Mouse (Mus musculus): ENCODE results near the gene Tmem95. TPM values are rescaled to one million over a fixed set of nuclear protein-coding genes. Genes with fewer than 3 reads are reported as not detected.

Tmem95 gene
- polyA plus RNA-seq, 1 experiment, result not detected

- Histone ChIP-seq H3K27ac (ENCODE audit: insufficient read depth, low read depth, low read length) (no peak overlapping the region), H3K4me3 (ENCODE audit: insufficient read depth, low read depth, low read length) (no peak overlapping the region), H3K4me1 (ENCODE audit: control insufficient read depth, insufficient read depth, low read length) (peaks cover 11% of the 10 kb centered on the region)
- WGBS, result 79% methylated on average over 9 of the region's 9 CpGs
- TF ChIP-seq POLR2A (IDR thresholded peaks at IDR 0.05; ENCODE audit: insufficient read depth, low read depth, low read length) (no peak), CTCF (IDR thresholded peaks at IDR 0.05; ENCODE audit: insufficient read depth, low read depth, low read length) (no peak)
These were observed 6.4 kb upstream of the Tmem95 start for GRCm38 (mm10) chr11:69884240-69884639.

- WGBS, result 82% methylated on average over 8 of the region's 8 CpGs
These were observed 5.8 kb upstream of the Tmem95 start for GRCm38 (mm10) chr11:69883527-69884151.

DNA sequence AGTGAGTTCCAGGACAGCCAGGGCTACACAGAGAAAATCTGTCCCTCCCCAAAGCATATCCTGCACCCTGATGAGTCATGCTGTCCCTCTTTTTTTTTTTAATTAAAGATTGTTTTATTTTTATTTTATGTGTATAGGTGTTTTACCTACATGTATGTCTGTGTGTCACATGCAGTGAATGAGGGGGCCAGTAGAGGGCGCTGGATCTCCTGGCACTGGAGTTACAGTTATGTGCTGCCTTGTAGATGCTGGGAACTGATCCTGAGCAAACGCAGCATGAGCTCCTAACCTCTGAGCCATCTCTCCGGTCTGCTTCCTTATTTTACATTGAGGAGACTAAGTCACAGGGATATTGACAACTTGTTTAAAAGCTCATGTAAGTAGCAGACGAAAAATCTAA, 5.2 kb upstream of the Tmem95 start:
- no peak for TF ChIP-seq CTCF (IDR thresholded peaks at IDR 0.05; ENCODE audit: insufficient read depth, low read depth, low read length)
- TF ChIP-seq POLR2A (IDR thresholded peaks at IDR 0.05; ENCODE audit: insufficient read depth, low read depth, low read length), result no peak
- Histone ChIP-seq H3K4me3 (ENCODE audit: insufficient read depth, low read depth, low read length) (no peak overlapping the region), H3K4me1 (ENCODE audit: control insufficient read depth, insufficient read depth, low read length) (peaks cover 13% of the 10 kb centered on the region), H3K27ac (ENCODE audit: insufficient read depth, low read depth, low read length) (no peak overlapping the region)
- 68% methylated on average over 4 of the region's 4 CpGs for WGBS

More at GRCm38 (mm10) chr11:69883527-69884151, 5.8 kb upstream of the Tmem95 start:
- no peak for TF ChIP-seq POLR2A (IDR thresholded peaks at IDR 0.05; ENCODE audit: insufficient read depth, low read depth, low read length)
- no peak for TF ChIP-seq CTCF (IDR thresholded peaks at IDR 0.05; ENCODE audit: insufficient read depth, low read depth, low read length)
- Histone ChIP-seq H3K27ac (ENCODE audit: insufficient read depth, low read depth, low read length) (no peak overlapping the region), H3K4me1 (ENCODE audit: control insufficient read depth, insufficient read depth, low read length) (peaks cover 12% of the 10 kb centered on the region), H3K4me3 (ENCODE audit: insufficient read depth, low read depth, low read length) (no peak overlapping the region)

GRCm38 (mm10) chr11:69881787-69882670, 4.2 kb upstream of the Tmem95 start:
- WGBS, result 58% methylated on average over 21 of the region's 21 CpGs
- Histone ChIP-seq H3K4me3 (ENCODE audit: insufficient read depth, low read depth, low read length) (peak overlapping the region; percentile 48; the same call in 1 of the 2 replicates), H3K27ac (ENCODE audit: insufficient read depth, low read depth, low read length) (no peak overlapping the region), H3K4me1 (ENCODE audit: control insufficient read depth, insufficient read depth, low read length) (peaks cover 18% of the 10 kb centered on the region)
- TF ChIP-seq CTCF (IDR thresholded peaks at IDR 0.05; ENCODE audit: insufficient read depth, low read depth, low read length) (no peak), POLR2A (IDR thresholded peaks at IDR 0.05; ENCODE audit: insufficient read depth, low read depth, low read length) (no peak)

- TF ChIP-seq CTCF (IDR thresholded peaks at IDR 0.05; ENCODE audit: insufficient read depth, low read depth, low read length), result no peak
- no peak for TF ChIP-seq POLR2A (IDR thresholded peaks at IDR 0.05; ENCODE audit: insufficient read depth, low read depth, low read length)
- under 1% methylated on average over 46 of the region's 46 CpGs for WGBS
- Histone ChIP-seq H3K4me3 (ENCODE audit: insufficient read depth, low read depth, low read length) (peak within 1 kb of the TSS; percentile 48), H3K4me1 (ENCODE audit: control insufficient read depth, insufficient read depth, low read length) (peaks cover 22% of the 10 kb centered on the region), H3K27ac (ENCODE audit: insufficient read depth, low read depth, low read length) (peak within 1 kb of the TSS; percentile 17; the same call in 1 of the 2 replicates)
These were observed 3.2 kb upstream of the Tmem95 start, which contains the start of gene Kctd11 for GRCm38 (mm10) chr11:69880853-69881603. Gene Kctd11 (minus strand): TSS chr11:69881406.

GRCm38 (mm10) chr11:69880506-69880852, 2.7 kb upstream of the Tmem95 start:
- 1% methylated on average over 18 of the region's 18 CpGs for WGBS
- H3K4me1 ChIP-seq (ENCODE audit: control insufficient read depth, insufficient read depth, low read length), result peaks cover 22% of the 10 kb centered on the region
- no peak for TF ChIP-seq POLR2A (IDR thresholded peaks at IDR 0.05; ENCODE audit: insufficient read depth, low read depth, low read length)
- no peak; the same call in 1 of the 2 replicates for TF ChIP-seq CTCF (IDR thresholded peaks at IDR 0.05; ENCODE audit: insufficient read depth, low read depth, low read length)
- peak overlapping the region; percentile 48 for H3K4me3 ChIP-seq (ENCODE audit: insufficient read depth, low read depth, low read length)
- H3K27ac ChIP-seq (ENCODE audit: insufficient read depth, low read depth, low read length), result peak overlapping the region; percentile 17; the same call in 1 of the 2 replicates

DNA sequence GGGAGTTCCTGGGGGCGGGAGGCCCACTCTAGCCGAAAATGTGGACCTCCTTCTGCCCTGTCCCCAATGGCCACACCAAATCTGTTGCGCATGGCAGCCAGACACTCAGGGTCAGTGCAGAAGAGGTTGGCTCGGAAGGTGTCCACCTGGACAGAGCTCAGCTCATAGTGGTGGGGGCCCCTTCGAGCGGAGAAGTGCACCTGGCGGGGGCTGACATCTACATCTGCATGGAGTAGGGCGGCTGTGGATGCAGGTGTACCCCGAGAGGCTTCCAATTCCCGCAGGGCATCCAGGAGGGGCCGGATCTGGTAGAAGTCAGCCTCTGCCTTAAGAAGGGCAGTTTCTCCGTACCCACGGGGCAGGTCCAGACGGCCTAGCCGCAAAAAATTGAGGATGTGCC, 1.9 kb upstream of the Tmem95 start:
- Histone ChIP-seq H3K4me3 (ENCODE audit: insufficient read depth, low read depth, low read length) (no peak overlapping the region), H3K4me1 (ENCODE audit: control insufficient read depth, insufficient read depth, low read length) (peaks cover 22% of the 10 kb centered on the region), H3K27ac (ENCODE audit: insufficient read depth, low read depth, low read length) (no peak overlapping the region)
- WGBS, result 70% methylated on average over 15 of the region's 15 CpGs
- TF ChIP-seq CTCF (IDR thresholded peaks at IDR 0.05; ENCODE audit: insufficient read depth, low read depth, low read length), result no peak
- TF ChIP-seq POLR2A (IDR thresholded peaks at IDR 0.05; ENCODE audit: insufficient read depth, low read depth, low read length), result no peak

GRCm38 (mm10) chr11:69878952-69879351, 1.1 kb upstream of the Tmem95 start:
- 93% methylated on average over 6 of the region's 6 CpGs for WGBS
- no peak overlapping the region for H3K4me3 ChIP-seq (ENCODE audit: insufficient read depth, low read depth, low read length)
- TF ChIP-seq POLR2A (IDR thresholded peaks at IDR 0.05; ENCODE audit: insufficient read depth, low read depth, low read length), result no peak
- TF ChIP-seq CTCF (IDR thresholded peaks at IDR 0.05; ENCODE audit: insufficient read depth, low read depth, low read length), result no peak
- peaks cover 22% of the 10 kb centered on the region for H3K4me1 ChIP-seq (ENCODE audit: control insufficient read depth, insufficient read depth, low read length)
- H3K27ac ChIP-seq (ENCODE audit: insufficient read depth, low read depth, low read length), result no peak overlapping the region

Data from olfactory bulb, adult 2 months (tissue).